Mouse (Mus musculus): ENCODE data around the gene Ak7. TPM values are rescaled to one million over a fixed set of nuclear protein-coding genes. Genes with fewer than 3 reads are reported as not detected.

Ak7 gene
- polyA plus RNA-seq, 1 experiment from 2014 or later: 0.16 TPM

GRCm38 (mm10) chr12:105798001-105798400, 92.2 kb downstream of the Ak7 start:
- H3K4me2 ChIP-seq: no peak overlapping the region
- ATAC-seq (ENCODE audit: low FRiP score): no peak
- H3K9ac ChIP-seq (ENCODE audit: low read length): no peak overlapping the region
- DNase-seq (ENCODE audit: low spot score, missing footprints): no peak
- no peak overlapping the region for H3K27ac ChIP-seq (ENCODE audit: low read depth, low read length)
- no peak overlapping the region for H3K4me3 ChIP-seq (ENCODE audit: low read depth, low read length)
- no peaks in the 10 kb centered on the region for H3K27me3 ChIP-seq (ENCODE audit: control insufficient read depth, insufficient read depth, low read length)
- H3K36me3 ChIP-seq (ENCODE audit: control insufficient read depth, insufficient read depth, low read length): peaks cover 10% of the 10 kb centered on the region
- H3K9me3 ChIP-seq (ENCODE audit: control insufficient read depth, low read length): no peaks in the 10 kb centered on the region
- no peaks in the 10 kb centered on the region for H3K4me1 ChIP-seq (ENCODE audit: control insufficient read depth, insufficient read depth, low read length)

GRCm38 (mm10) chr12:105805790-105806189, 100.0 kb downstream of the Ak7 start:
- H3K27ac ChIP-seq (ENCODE audit: low read depth, low read length): no peak overlapping the region
- DNase-seq (ENCODE audit: low spot score, missing footprints) (no peak), ATAC-seq (ENCODE audit: low FRiP score) (no peak)
- no peak overlapping the region for H3K4me3 ChIP-seq (ENCODE audit: low read depth, low read length)
- peaks cover 20% of the 10 kb centered on the region for H3K36me3 ChIP-seq (ENCODE audit: control insufficient read depth, insufficient read depth, low read length)
- no peak overlapping the region for H3K4me2 ChIP-seq
- WGBS: 95% methylated on average over 3 of the region's 3 CpGs
- no peaks in the 10 kb centered on the region for H3K27me3 ChIP-seq (ENCODE audit: control insufficient read depth, insufficient read depth, low read length)
- no peak overlapping the region for H3K9ac ChIP-seq (ENCODE audit: low read length)
- H3K9me3 ChIP-seq (ENCODE audit: control insufficient read depth, low read length): no peaks in the 10 kb centered on the region
- H3K4me1 ChIP-seq (ENCODE audit: control insufficient read depth, insufficient read depth, low read length): no peaks in the 10 kb centered on the region

- Histone ChIP-seq H3K27me3 (ENCODE audit: control insufficient read depth, insufficient read depth, low read length) (no peaks in the 10 kb centered on the region), H3K9ac (ENCODE audit: low read length) (no peak overlapping the region), H3K36me3 (ENCODE audit: control insufficient read depth, insufficient read depth, low read length) (peaks cover 17% of the 10 kb centered on the region; the same call in 1 of the 2 replicates), H3K4me2 (no peak overlapping the region), H3K4me1 (ENCODE audit: control insufficient read depth, insufficient read depth, low read length) (no peaks in the 10 kb centered on the region), H3K27ac (ENCODE audit: low read depth, low read length) (no peak overlapping the region), H3K4me3 (ENCODE audit: low read depth, low read length) (no peak overlapping the region), H3K9me3 (ENCODE audit: control insufficient read depth, low read length) (no peaks in the 10 kb centered on the region)
- 94% methylated on average over 3 of the region's 3 CpGs for WGBS
- ATAC-seq (ENCODE audit: low FRiP score) (no peak), DNase-seq (ENCODE audit: low spot score, missing footprints) (no peak)
These were observed 100.4 kb downstream of the Ak7 start for GRCm38 (mm10) chr12:105806205-105806604.

GRCm38 (mm10) chr12:105807416-105807815, 101.6 kb downstream of the Ak7 start:
- no peak for DNase-seq (ENCODE audit: low spot score, missing footprints)
- Histone ChIP-seq H3K36me3 (ENCODE audit: control insufficient read depth, insufficient read depth, low read length) (peaks cover 17% of the 10 kb centered on the region; the same call in 1 of the 2 replicates), H3K9ac (ENCODE audit: low read length) (no peak overlapping the region), H3K4me3 (ENCODE audit: low read depth, low read length) (no peak overlapping the region), H3K27ac (ENCODE audit: low read depth, low read length) (no peak overlapping the region), H3K4me1 (ENCODE audit: control insufficient read depth, insufficient read depth, low read length) (no peaks in the 10 kb centered on the region), H3K4me2 (no peak overlapping the region), H3K27me3 (ENCODE audit: control insufficient read depth, insufficient read depth, low read length) (no peaks in the 10 kb centered on the region), H3K9me3 (ENCODE audit: control insufficient read depth, low read length) (no peaks in the 10 kb centered on the region)
- WGBS: 96% methylated on average over 7 of the region's 7 CpGs
- no peak for ATAC-seq (ENCODE audit: low FRiP score)

- Histone ChIP-seq H3K27me3 (ENCODE audit: control insufficient read depth, insufficient read depth, low read length) (no peaks in the 10 kb centered on the region), H3K27ac (ENCODE audit: low read depth, low read length) (no peak overlapping the region), H3K9ac (ENCODE audit: low read length) (no peak overlapping the region), H3K4me1 (ENCODE audit: control insufficient read depth, insufficient read depth, low read length) (no peaks in the 10 kb centered on the region), H3K9me3 (ENCODE audit: control insufficient read depth, low read length) (no peaks in the 10 kb centered on the region), H3K4me3 (ENCODE audit: low read depth, low read length) (no peak overlapping the region), H3K4me2 (no peak overlapping the region), H3K36me3 (ENCODE audit: control insufficient read depth, insufficient read depth, low read length) (peaks cover 17% of the 10 kb centered on the region; the same call in 1 of the 2 replicates)
- WGBS: 97% methylated on average over 3 of the region's 3 CpGs
- DNase-seq (ENCODE audit: low spot score, missing footprints) (no peak), ATAC-seq (ENCODE audit: low FRiP score) (no peak)
These were observed 103.2 kb downstream of the Ak7 start for GRCm38 (mm10) chr12:105808945-105809344.

GRCm38 (mm10) chr12:105810608-105811007, 104.8 kb downstream of the Ak7 start:
- ATAC-seq (ENCODE audit: low FRiP score): no peak

GRCm38 (mm10) chr12:105813957-105814356, 108.2 kb downstream of the Ak7 start:
- Histone ChIP-seq H3K4me2 (no peak overlapping the region), H3K4me3 (ENCODE audit: low read depth, low read length) (no peak overlapping the region), H3K27ac (ENCODE audit: low read depth, low read length) (no peak overlapping the region), H3K9me3 (ENCODE audit: control insufficient read depth, low read length) (no peaks in the 10 kb centered on the region), H3K27me3 (ENCODE audit: control insufficient read depth, insufficient read depth, low read length) (no peaks in the 10 kb centered on the region), H3K4me1 (ENCODE audit: control insufficient read depth, insufficient read depth, low read length) (no peaks in the 10 kb centered on the region), H3K36me3 (ENCODE audit: control insufficient read depth, insufficient read depth, low read length) (peaks cover 10% of the 10 kb centered on the region; the same call in 1 of the 2 replicates), H3K9ac (ENCODE audit: low read length) (no peak overlapping the region)
- DNase-seq (ENCODE audit: low spot score, missing footprints) (no peak), ATAC-seq (ENCODE audit: low FRiP score) (no peak)
- 94% methylated on average over 6 of the region's 6 CpGs for WGBS

More at GRCm38 (mm10) chr12:105810608-105811007, 104.8 kb downstream of the Ak7 start:
- Histone ChIP-seq H3K36me3 (ENCODE audit: control insufficient read depth, insufficient read depth, low read length) (peaks cover 21% of the 10 kb centered on the region; the same call in 1 of the 2 replicates), H3K4me1 (ENCODE audit: control insufficient read depth, insufficient read depth, low read length) (no peaks in the 10 kb centered on the region), H3K9ac (ENCODE audit: low read length) (no peak overlapping the region), H3K27me3 (ENCODE audit: control insufficient read depth, insufficient read depth, low read length) (no peaks in the 10 kb centered on the region), H3K4me3 (ENCODE audit: low read depth, low read length) (no peak overlapping the region), H3K4me2 (no peak overlapping the region), H3K9me3 (ENCODE audit: control insufficient read depth, low read length) (no peaks in the 10 kb centered on the region), H3K27ac (ENCODE audit: low read depth, low read length) (no peak overlapping the region)
- no peak for DNase-seq (ENCODE audit: low spot score, missing footprints)
- WGBS: 88% methylated on average over 6 of the region's 6 CpGs

- DNase-seq (ENCODE audit: low spot score, missing footprints): no peak
- H3K4me1 ChIP-seq (ENCODE audit: control insufficient read depth, insufficient read depth, low read length): no peaks in the 10 kb centered on the region
- H3K9ac ChIP-seq (ENCODE audit: low read length): no peak overlapping the region
- 92% methylated on average over 4 of the region's 4 CpGs for WGBS
- H3K4me3 ChIP-seq (ENCODE audit: low read depth, low read length): no peak overlapping the region
- ATAC-seq (ENCODE audit: low FRiP score): no peak
- H3K9me3 ChIP-seq (ENCODE audit: control insufficient read depth, low read length): no peaks in the 10 kb centered on the region
- no peak overlapping the region for H3K4me2 ChIP-seq
- H3K36me3 ChIP-seq (ENCODE audit: control insufficient read depth, insufficient read depth, low read length): peaks cover 23% of the 10 kb centered on the region
- no peaks in the 10 kb centered on the region for H3K27me3 ChIP-seq (ENCODE audit: control insufficient read depth, insufficient read depth, low read length)
- H3K27ac ChIP-seq (ENCODE audit: low read depth, low read length): no peak overlapping the region
These were observed 117.7 kb downstream of the Ak7 start for GRCm38 (mm10) chr12:105823472-105823871.

GRCm38 (mm10) chr12:105824743-105825142, 119.0 kb downstream of the Ak7 start:
- H3K27ac ChIP-seq (ENCODE audit: low read depth, low read length): no peak overlapping the region
- no peaks in the 10 kb centered on the region for H3K9me3 ChIP-seq (ENCODE audit: control insufficient read depth, low read length)
- no peak overlapping the region for H3K4me2 ChIP-seq
- H3K27me3 ChIP-seq (ENCODE audit: control insufficient read depth, insufficient read depth, low read length): no peaks in the 10 kb centered on the region
- no peak overlapping the region for H3K4me3 ChIP-seq (ENCODE audit: low read depth, low read length)
- WGBS: 90% methylated on average over 8 of the region's 8 CpGs
- H3K9ac ChIP-seq (ENCODE audit: low read length): no peak overlapping the region
- no peak for DNase-seq (ENCODE audit: low spot score, missing footprints)
- ATAC-seq (ENCODE audit: low FRiP score): no peak
- peaks cover 35% of the 10 kb centered on the region for H3K36me3 ChIP-seq (ENCODE audit: control insufficient read depth, insufficient read depth, low read length)
- H3K4me1 ChIP-seq (ENCODE audit: control insufficient read depth, insufficient read depth, low read length): no peaks in the 10 kb centered on the region

GRCm38 (mm10) chr12:105825266-105825665, 119.5 kb downstream of the Ak7 start:
- Histone ChIP-seq H3K36me3 (ENCODE audit: control insufficient read depth, insufficient read depth, low read length) (peaks cover 36% of the 10 kb centered on the region), H3K27me3 (ENCODE audit: control insufficient read depth, insufficient read depth, low read length) (no peaks in the 10 kb centered on the region), H3K9me3 (ENCODE audit: control insufficient read depth, low read length) (no peaks in the 10 kb centered on the region), H3K9ac (ENCODE audit: low read length) (no peak overlapping the region), H3K4me2 (no peak overlapping the region), H3K4me3 (ENCODE audit: low read depth, low read length) (no peak overlapping the region), H3K27ac (ENCODE audit: low read depth, low read length) (no peak overlapping the region), H3K4me1 (ENCODE audit: control insufficient read depth, insufficient read depth, low read length) (no peaks in the 10 kb centered on the region)
- ATAC-seq (ENCODE audit: low FRiP score) (no peak), DNase-seq (ENCODE audit: low spot score, missing footprints) (no peak)
- 95% methylated on average over 4 of the region's 4 CpGs for WGBS

Measured in midbrain, embryonic 11.5 days (tissue).